Mouse (Mus musculus) forebrain, embryonic 15.5 days (tissue): ENCODE results near the gene Zfp784. TPM values are rescaled to one million over a fixed set of nuclear protein-coding genes. Genes with fewer than 3 reads are reported as not detected.
"Not testable (repeated sequence)": the region's sequence is repeated elsewhere in the genome, so short reads cannot be mapped to it uniquely, and the experiment has no call there.

ENCODE experiments used
- ATAC-seq: fragments of 200-750 bp; cut with Nextera tagmentation; replicated peaks from 2 replicates; pipeline ENCODE4 v1.8.0; 2017; ENCODE audit warnings: mild to moderate bottlenecking, moderate TSS enrichment, moderate library complexity
- H3K27ac ChIP-seq: fragments of 300-500 bp; sonication (generic); replicated peaks from 2 replicates; pipeline ENCODE4 v1.5.1; 2015; ENCODE audit warnings: mild to moderate bottlenecking, inconsistent platforms
- H3K27me3 ChIP-seq: fragments of 300-500 bp; sonication (generic); 2 replicates; pipeline ENCODE4 v1.6.1; 2015; ENCODE audit warnings: inconsistent platforms
- H3K36me3 ChIP-seq: fragments of 300-500 bp; sonication (generic); 2 replicates; pipeline ENCODE4 v1.6.1; 2015; ENCODE audit warnings: mild to moderate bottlenecking, inconsistent platforms
- H3K4me1 ChIP-seq: fragments of 300-500 bp; sonication (generic); 2 replicates; pipeline ENCODE4 v1.6.1; 2015; ENCODE audit warnings: inconsistent platforms
- H3K4me2 ChIP-seq: fragments of 300-500 bp; sonication (generic); replicated peaks from 2 replicates; pipeline ENCODE4 v1.6.1; 2015; ENCODE audit warnings: mild to moderate bottlenecking, inconsistent platforms
- H3K4me3 ChIP-seq: fragments of 300-500 bp; sonication (generic); 2 replicates; pipeline ENCODE4 v1.5.1; 2015; ENCODE audit warnings: mild to moderate bottlenecking, inconsistent platforms
- H3K9ac ChIP-seq: fragments of 300-500 bp; sonication (generic); replicated peaks from 2 replicates; pipeline ENCODE4 v1.6.1; 2015; ENCODE audit warnings: mild to moderate bottlenecking, inconsistent platforms
- H3K9me3 ChIP-seq: fragments of 300-500 bp; sonication (generic); 2 replicates; pipeline ENCODE4 v1.6.1; 2016; ENCODE audit warnings: inconsistent platforms
- WGBS: fragments of 180-500 bp; shearing (Covaris S2); methylation state at CpG from one replicate; pipeline ENCODE4 v1.1.7; 2015; ENCODE audit warnings: mixed read lengths; 5-methylcytosine and 5-hydroxymethylcytosine counted together
- polyA plus RNA-seq: library from polyadenylated mRNA; unstranded; fragments of >200 nt; fragmentation: Nextera tagmentation; extraction: Ambion mirVana; gene quantifications from 2 replicates; pipeline ENCODE4 v1.2.1, GENCODE M21; 2015

Zfp784 gene
- polyA plus RNA-seq, 1 experiment from 2014 or later: 8.5 TPM

DNA sequence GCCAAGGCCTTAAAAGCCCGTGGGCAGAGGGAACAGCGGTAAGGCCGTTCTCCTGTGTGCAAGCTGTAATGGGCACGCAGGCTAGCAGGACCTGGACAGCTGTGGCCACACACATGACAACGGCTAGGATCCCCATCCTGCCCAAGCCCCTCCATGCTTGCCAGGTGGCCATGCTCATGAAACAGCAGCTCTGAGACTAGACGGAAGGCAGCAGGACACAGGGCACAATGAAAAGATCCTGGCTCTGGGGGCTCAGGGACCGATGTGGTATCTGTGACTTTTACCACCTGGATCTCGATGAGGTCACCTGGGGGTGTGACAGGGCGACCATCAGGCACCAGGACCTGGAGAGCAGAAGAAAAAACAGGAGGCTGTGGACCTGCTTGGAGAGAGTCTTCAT lies 2.1 kb downstream of the Zfp784 start:
- Histone ChIP-seq H3K9ac (no peak overlapping the region), H3K4me2 (no peak overlapping the region), H3K36me3 (peaks cover 51% of the 10 kb centered on the region), H3K27ac (no peak overlapping the region), H3K4me3 (no peak overlapping the region), H3K9me3 (no peaks in the 10 kb centered on the region), H3K4me1 (peaks cover 22% of the 10 kb centered on the region), H3K27me3 (no peaks in the 10 kb centered on the region)
- no peak for ATAC-seq
- 95% methylated on average over 9 of the region's 9 CpGs for WGBS

- H3K27me3 ChIP-seq: no peaks in the 10 kb centered on the region
- peaks cover 22% of the 10 kb centered on the region for H3K4me1 ChIP-seq
- H3K36me3 ChIP-seq: peaks cover 57% of the 10 kb centered on the region
- H3K4me3 ChIP-seq: no peak overlapping the region
- H3K9ac ChIP-seq: no peak overlapping the region
- no peak for ATAC-seq
- WGBS: 98% methylated on average over 17 of the region's 17 CpGs
- no peaks in the 10 kb centered on the region for H3K9me3 ChIP-seq
- H3K27ac ChIP-seq: no peak overlapping the region
- H3K4me2 ChIP-seq: no peak overlapping the region
These were observed 2.6 kb downstream of the Zfp784 start for GRCm38 (mm10) chr7:5035628-5036027.

GRCm38 (mm10) chr7:5033818-5034217 lies 4.4 kb downstream of the Zfp784 start, which contains the start of gene 4632433K11Rik:
TSS of gene 4632433K11Rik (plus strand) at chr7:5034118.
- Histone ChIP-seq H3K4me1 (peaks cover 11% of the 10 kb centered on the region), H3K4me2 (no peak within 1 kb of the TSS), H3K4me3 (no peak within 1 kb of the TSS), H3K9me3 (no peaks in the 10 kb centered on the region), H3K27me3 (no peaks in the 10 kb centered on the region), H3K27ac (no peak within 1 kb of the TSS), H3K9ac (no peak within 1 kb of the TSS), H3K36me3 (peaks cover 75% of the 10 kb centered on the region)
- no peak for ATAC-seq
- 92% methylated on average over 3 of the region's 3 CpGs for WGBS

GRCm38 (mm10) chr7:5031496-5031895 lies 6.8 kb downstream of the Zfp784 start:
- no peak overlapping the region for H3K27ac ChIP-seq
- H3K9me3 ChIP-seq: no peaks in the 10 kb centered on the region
- H3K4me1 ChIP-seq: no peaks in the 10 kb centered on the region
- no peak overlapping the region for H3K4me3 ChIP-seq
- no peak overlapping the region for H3K9ac ChIP-seq
- WGBS: 83% methylated on average over 46 of the region's 46 CpGs
- peaks cover 79% of the 10 kb centered on the region for H3K36me3 ChIP-seq
- no peak overlapping the region for H3K4me2 ChIP-seq
- H3K27me3 ChIP-seq: no peaks in the 10 kb centered on the region
- no peak for ATAC-seq

- no peak overlapping the region for H3K27ac ChIP-seq
- ATAC-seq: no peak
- H3K36me3 ChIP-seq: peaks cover 71% of the 10 kb centered on the region
- H3K4me1 ChIP-seq: no peaks in the 10 kb centered on the region
- WGBS: 88% methylated on average over 63 of the region's 63 CpGs
- H3K9ac ChIP-seq: no peak overlapping the region
- no peak overlapping the region for H3K4me3 ChIP-seq
- no peaks in the 10 kb centered on the region for H3K9me3 ChIP-seq
- no peaks in the 10 kb centered on the region for H3K27me3 ChIP-seq
- no peak overlapping the region for H3K4me2 ChIP-seq
These were observed 7.5 kb downstream of the Zfp784 start for GRCm38 (mm10) chr7:5030554-5031275.

- ATAC-seq: no peak
- no peak overlapping the region for H3K9ac ChIP-seq
- 95% methylated on average over 21 of the region's 21 CpGs for WGBS
- H3K27ac ChIP-seq: no peak overlapping the region
- H3K27me3 ChIP-seq: no peaks in the 10 kb centered on the region
- no peaks in the 10 kb centered on the region for H3K9me3 ChIP-seq
- no peak overlapping the region for H3K4me3 ChIP-seq
- H3K4me1 ChIP-seq: no peaks in the 10 kb centered on the region
- no peak overlapping the region for H3K4me2 ChIP-seq
- peaks cover 66% of the 10 kb centered on the region for H3K36me3 ChIP-seq
These were observed 8.3 kb downstream of the Zfp784 start for GRCm38 (mm10) chr7:5029946-5030345.

- no peak for ATAC-seq
- H3K36me3 ChIP-seq: peaks cover 66% of the 10 kb centered on the region
- no peak overlapping the region for H3K4me3 ChIP-seq
- H3K9ac ChIP-seq: no peak overlapping the region
- no peak overlapping the region for H3K27ac ChIP-seq
- no peaks in the 10 kb centered on the region for H3K4me1 ChIP-seq
- no peaks in the 10 kb centered on the region for H3K27me3 ChIP-seq
- H3K4me2 ChIP-seq: no peak overlapping the region
- no peaks in the 10 kb centered on the region for H3K9me3 ChIP-seq
- 95% methylated on average over 22 of the region's 22 CpGs for WGBS
These were observed 8.7 kb downstream of the Zfp784 start for GRCm38 (mm10) chr7:5029543-5029942.

GRCm38 (mm10) chr7:5021197-5021596 lies 17.0 kb downstream of the Zfp784 start:
- H3K36me3 ChIP-seq: peaks cover 27% of the 10 kb centered on the region
- no peaks in the 10 kb centered on the region for H3K9me3 ChIP-seq
- peak overlapping the region; percentile 76 for H3K4me2 ChIP-seq
- H3K27ac ChIP-seq: 0 out of 2 replicates have a peak overlapping the region, but pooled peaks have one; percentile 94
- peak overlapping the region; percentile 72 for H3K4me3 ChIP-seq
- 48% methylated on average over 5 of the region's 5 CpGs for WGBS
- no peaks in the 10 kb centered on the region for H3K27me3 ChIP-seq
- peak overlapping the region; percentile 87 for H3K9ac ChIP-seq
- ATAC-seq: no peak
- H3K4me1 ChIP-seq: peaks cover 19% of the 10 kb centered on the region

GRCm38 (mm10) chr7:5020685-5021084 lies 17.6 kb downstream of the Zfp784 start:
- H3K36me3 ChIP-seq: peaks cover 27% of the 10 kb centered on the region
- 0% methylated on average over 13 of the region's 15 CpGs for WGBS
- peak overlapping the region; percentile 87 for H3K9ac ChIP-seq
- H3K4me2 ChIP-seq: peak overlapping the region; percentile 76
- H3K27ac ChIP-seq: peak overlapping the region; percentile 94
- peak overlapping the region; percentile 72 for H3K4me3 ChIP-seq
- H3K9me3 ChIP-seq: no peaks in the 10 kb centered on the region
- peak; percentile 64 for ATAC-seq
- H3K27me3 ChIP-seq: no peaks in the 10 kb centered on the region
- H3K4me1 ChIP-seq: peaks cover 24% of the 10 kb centered on the region

DNA sequence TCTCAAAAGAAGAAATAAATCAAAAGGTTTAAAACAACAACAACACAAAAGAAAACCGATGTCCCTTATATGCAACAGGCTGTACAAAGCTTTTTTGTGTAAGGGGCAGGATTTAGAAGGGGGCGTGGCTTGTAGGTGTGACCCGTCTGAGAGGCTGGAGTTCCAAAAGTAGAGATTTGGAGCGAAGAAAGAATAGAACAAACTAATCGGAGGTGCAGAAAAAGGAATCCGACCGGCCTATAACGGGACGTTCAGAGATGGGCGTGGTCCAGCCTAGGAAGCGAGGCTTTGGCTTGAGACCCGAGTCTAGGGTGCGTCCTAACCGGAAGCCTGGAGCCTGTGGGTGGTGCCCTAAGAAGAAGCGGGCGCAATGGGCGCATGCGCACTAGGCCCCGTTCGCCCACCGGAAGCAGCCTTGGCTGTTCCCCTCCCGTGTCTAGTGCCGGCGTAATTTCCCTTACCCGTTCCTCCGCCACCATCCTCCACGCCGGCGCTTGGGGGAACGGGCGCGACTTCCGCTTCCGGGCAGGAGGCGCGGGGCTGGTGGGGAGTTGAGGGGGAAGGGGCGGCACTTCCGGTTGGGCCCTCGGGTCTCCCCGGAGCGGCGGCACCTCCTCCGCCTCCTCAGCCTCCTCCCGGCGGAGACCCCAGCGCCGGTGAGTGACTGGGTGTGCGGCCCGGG lies 18.1 kb downstream of the Zfp784 start, which contains the start of the genes Zfp865 and Ccdc106:
TSS of gene Zfp865 (plus strand) at position 377 of the 682 bp plus-strand sequence.
TSS of gene Ccdc106 (plus strand) at position 554 of the 682 bp plus-strand sequence.
- Histone ChIP-seq H3K4me1 (peaks cover 24% of the 10 kb centered on the region), H3K9me3 (no peaks in the 10 kb centered on the region), H3K4me2 (peak within 1 kb of the TSS; percentile 76), H3K36me3 (peaks cover 26% of the 10 kb centered on the region), H3K27me3 (no peaks in the 10 kb centered on the region), H3K4me3 (peak within 1 kb of the TSS; percentile 72), H3K9ac (peak within 1 kb of the TSS; percentile 87), H3K27ac (peak within 1 kb of the TSS; percentile 94)
- under 1% methylated on average over 49 of the region's 49 CpGs for WGBS
- peak; percentile 92 for ATAC-seq

- peak overlapping the region; percentile 72 for H3K4me3 ChIP-seq
- peak overlapping the region; percentile 94 for H3K27ac ChIP-seq
- H3K9me3 ChIP-seq, ATAC-seq, H3K27me3 ChIP-seq: not testable (repeated sequence)
- H3K9ac ChIP-seq: peak overlapping the region; percentile 52; the same call in 1 of the 2 replicates
- peaks cover 20% of the 10 kb centered on the region for H3K36me3 ChIP-seq
- WGBS: 24% methylated on average over 8 of the region's 8 CpGs
- H3K4me2 ChIP-seq: peak overlapping the region; percentile 76
- H3K4me1 ChIP-seq: peaks cover 24% of the 10 kb centered on the region
These were observed 18.7 kb downstream of the Zfp784 start for GRCm38 (mm10) chr7:5019576-5019975.

GRCm38 (mm10) chr7:5017931-5018330 lies 20.3 kb downstream of the Zfp784 start:
- Histone ChIP-seq H3K9me3 (no peaks in the 10 kb centered on the region), H3K4me3 (no peak overlapping the region), H3K4me2 (no peak overlapping the region), H3K27ac (no peak overlapping the region), H3K27me3 (no peaks in the 10 kb centered on the region), H3K36me3 (peaks cover 6% of the 10 kb centered on the region; the same call in 1 of the 2 replicates), H3K4me1 (peaks cover 34% of the 10 kb centered on the region), H3K9ac (no peak overlapping the region)
- ATAC-seq: no peak
- WGBS: 99% methylated on average over 21 of the region's 21 CpGs
